Mouse (Mus musculus): ENCODE measurements at regions not wholly inside any gene's neighbourhood (a gene's known extent, or its start where the extent isn't known, plus 50 kb on each side); places are given as distances from the start of the nearest gene placed in this dataset.

DNA sequence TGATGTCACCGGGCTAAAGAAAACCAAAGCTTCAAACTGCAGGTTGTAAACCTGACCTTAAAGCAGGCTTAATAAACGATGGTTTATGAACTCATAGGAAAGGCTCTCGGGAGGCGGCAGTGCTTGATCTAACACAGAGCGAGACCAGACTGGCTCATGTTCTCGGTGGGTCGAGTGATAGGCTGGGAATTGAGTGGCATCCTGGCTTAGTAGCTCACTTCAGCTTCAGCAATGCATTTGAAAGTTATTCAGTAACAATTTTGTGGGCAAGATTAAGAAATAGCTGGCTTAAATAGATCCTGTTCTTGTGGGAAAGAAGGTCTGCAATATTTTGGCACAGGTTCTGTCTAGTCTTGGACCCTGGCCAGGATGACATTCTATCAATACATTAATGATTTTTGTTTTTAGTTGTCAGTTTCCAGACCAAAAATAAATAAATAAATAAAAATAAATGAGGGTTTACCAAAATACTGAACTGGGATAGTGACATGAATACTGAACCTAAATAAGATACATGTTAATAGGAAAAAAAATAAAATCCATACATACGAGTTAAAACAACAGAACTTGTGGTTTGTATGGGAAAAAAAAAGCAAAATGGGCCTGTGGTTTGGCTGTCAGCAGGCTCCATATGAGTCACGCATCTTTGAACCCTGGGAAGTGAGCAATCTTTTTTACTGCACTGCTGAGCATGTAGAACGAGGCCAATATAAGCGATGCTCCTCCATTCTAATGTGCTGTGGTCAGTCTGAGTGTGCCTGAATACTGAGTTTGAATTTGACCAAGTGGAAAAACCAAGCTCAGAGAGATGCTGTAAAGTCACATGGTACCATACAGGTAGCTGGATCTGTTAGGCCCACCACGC is 68.7 kb upstream of the Ddit4l start:
- no peak for TF ChIP-seq CTCF (IDR thresholded peaks at IDR 0.05; ENCODE audit: low read depth)
- TF ChIP-seq EP300 (IDR thresholded peaks at IDR 0.05; ENCODE audit: low read depth) = no peak
